Mouse (Mus musculus) bone marrow macrophage, adult 2 months (primary cell): ENCODE results near the gene Gm5105.

Source experiments
- CTCF ChIP-seq: IDR thresholded peaks from 2 replicates; pipeline ENCODE4 v1.5.1; 2012; ENCODE audit warnings: low read depth, mild to moderate bottlenecking, low read length, moderate library complexity
- POLR2A ChIP-seq: IDR thresholded peaks from 2 replicates; pipeline ENCODE4 v1.6.1; 2012; ENCODE audit warnings: mild to moderate bottlenecking, low read depth, low read length, borderline replicate concordance

DNA sequence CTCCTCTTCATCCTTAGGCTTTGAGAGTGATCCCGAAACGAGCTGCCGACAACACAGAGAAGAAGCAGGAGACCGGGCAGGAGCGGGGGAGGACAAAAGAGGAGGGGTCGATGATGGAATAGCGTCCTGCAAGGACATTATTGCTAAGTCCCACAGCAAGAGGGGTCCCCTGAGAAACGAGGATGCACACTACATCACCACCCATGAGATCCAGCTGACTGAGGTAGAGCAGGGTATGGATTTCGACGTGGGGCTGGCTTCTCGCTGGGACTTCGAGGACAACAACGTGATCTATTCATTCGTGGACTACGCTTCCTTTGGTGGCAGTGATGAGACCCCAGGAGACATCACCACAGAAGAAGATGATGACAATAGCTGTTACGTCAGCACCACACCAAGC is 1.3 kb downstream of the Gm5105 start:
- no peak for TF ChIP-seq POLR2A
- TF ChIP-seq CTCF: no peak
